Mouse (Mus musculus) 3134 (cell line): Measurements from ENCODE around the gene Zfp655.
A peak's percentile ranks its signal among the peaks of the same experiment; 100 is the strongest.
"Not testable (repeated sequence)": the region's sequence is repeated elsewhere in the genome, so short reads cannot be mapped to it uniquely, and the experiment has no call there.

Experiments used
- DNase-seq: peaks from one replicate; pipeline ENCODE4 v3.0.0-alpha.2; 2011; ENCODE audit warnings: low spot score; ENCODE audit not compliant: insufficient read length; ENCODE audit errors: extremely low read depth

Gene Zfp655

DNA sequence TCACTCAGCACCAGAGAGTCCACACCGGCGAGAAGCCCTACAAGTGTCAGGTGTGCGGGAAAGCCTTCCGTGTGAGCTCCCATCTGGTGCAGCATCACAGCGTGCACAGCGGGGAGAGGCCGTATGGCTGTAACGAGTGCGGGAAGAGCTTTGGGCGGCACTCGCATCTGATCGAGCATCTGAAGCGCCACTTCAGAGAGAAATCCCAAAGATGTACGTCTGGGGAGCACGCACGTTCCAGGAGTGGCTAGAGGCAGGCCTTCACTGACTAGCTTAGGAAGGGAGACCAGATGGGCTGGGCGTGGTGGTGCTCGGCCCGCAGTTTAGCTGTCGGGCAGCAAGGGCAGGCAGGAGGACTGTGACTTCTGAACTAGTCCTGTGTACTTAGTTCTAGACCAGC lies 12.8 kb upstream of the Zfp655 start:
- no peak for DNase-seq

- DNase-seq = no peak
These were observed 11.5 kb upstream of the Zfp655 start for GRCm38 (mm10) chr5:145219981-145220380.

- DNase-seq = no peak
These were observed 8.7 kb upstream of the Zfp655 start for GRCm38 (mm10) chr5:145222840-145223239.

- no peak for DNase-seq
These were observed 8.1 kb upstream of the Zfp655 start for GRCm38 (mm10) chr5:145223395-145223794.

DNA sequence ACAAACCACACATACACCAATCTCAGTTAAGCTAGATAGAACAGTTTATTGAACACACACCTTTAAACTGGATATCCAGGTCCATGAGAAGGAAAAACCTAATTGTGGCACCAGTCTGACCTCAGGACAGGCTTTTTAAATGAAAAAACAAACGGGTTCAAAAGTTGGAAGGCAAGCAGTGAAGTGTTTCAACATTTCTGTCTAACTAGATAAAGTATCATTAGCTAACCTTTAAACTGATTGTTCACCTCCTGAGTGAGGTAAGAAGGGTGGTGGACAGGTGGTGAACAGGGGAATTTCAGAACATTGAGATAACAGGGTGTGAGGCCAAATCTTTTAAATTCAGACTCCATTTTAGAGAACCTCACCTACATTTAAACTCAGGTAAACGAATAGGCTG lies 5.1 kb upstream of the Zfp655 start:
- DNase-seq = no peak

DNA sequence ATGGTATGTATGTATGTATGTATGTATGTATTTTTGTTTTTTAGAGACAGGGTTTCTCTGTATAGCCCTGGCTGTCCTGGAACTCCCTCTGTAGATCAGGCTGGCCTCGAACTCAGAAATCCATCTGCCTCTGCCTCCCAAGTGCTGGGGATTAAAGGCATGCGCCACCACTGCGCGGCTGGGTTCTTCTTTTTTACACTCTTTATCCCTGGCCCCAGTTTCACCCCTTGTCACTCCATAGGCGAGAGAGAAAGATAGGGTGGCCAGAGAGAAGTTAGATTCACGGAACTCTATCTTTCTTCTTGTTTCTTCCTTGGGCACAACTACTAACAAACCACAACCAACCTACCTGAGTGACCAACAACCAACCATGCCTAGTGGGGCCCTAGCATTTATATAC lies 2.2 kb upstream of the Zfp655 start:
- not testable (repeated sequence) for DNase-seq

DNA sequence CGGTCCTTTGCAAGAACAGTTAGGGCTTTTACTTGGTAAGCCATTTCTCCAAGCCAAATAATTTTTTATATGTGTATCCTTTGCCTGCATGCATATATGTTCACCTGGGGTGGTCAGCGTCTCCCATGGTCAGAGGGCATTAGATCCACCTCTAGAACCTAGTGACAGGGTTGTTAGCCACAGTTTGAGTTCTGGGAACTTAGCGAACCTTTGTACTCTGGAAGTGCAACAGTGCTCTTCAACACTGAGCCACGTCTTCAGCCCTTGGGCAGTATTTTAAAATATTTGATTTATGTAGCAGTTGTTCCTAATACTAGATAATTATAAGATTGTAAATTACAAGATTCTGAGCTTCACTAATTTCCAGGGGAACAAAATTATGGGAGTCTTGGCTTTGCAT lies 874 bp upstream of the Zfp655 start:
- no peak for DNase-seq

GRCm38 (mm10) chr5:145231893-145232411 lies 437 bp downstream of the Zfp655 start:
- DNase-seq = no peak

- no peak for DNase-seq
These were observed 3.1 kb downstream of the Zfp655 start for GRCm38 (mm10) chr5:145234636-145235035.

- no peak for DNase-seq
These were observed 18.0 kb downstream of the Zfp655 start for GRCm38 (mm10) chr5:145249520-145249919.

DNA sequence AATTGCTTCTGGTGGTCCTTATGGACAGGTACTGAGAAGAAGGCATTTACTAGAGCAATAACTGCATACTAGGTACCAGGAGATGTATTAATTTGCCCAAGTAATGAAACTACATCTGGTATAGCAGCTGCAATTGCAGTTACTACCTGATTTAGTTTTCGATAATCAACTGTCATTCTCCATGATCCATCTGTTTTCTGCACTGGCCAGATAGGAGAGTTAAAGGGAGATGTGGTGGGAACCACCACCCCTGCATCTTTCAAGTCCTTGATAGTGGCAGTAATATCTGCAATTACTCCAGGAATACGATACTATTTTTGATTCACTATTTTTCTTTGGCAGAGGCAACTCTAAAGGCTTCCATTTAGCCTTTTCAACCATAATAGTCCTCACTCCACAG lies 42.1 kb downstream of the Zfp655 start:
- not testable (repeated sequence) for DNase-seq

- DNase-seq = no peak
These were observed 48.4 kb downstream of the Zfp655 start for GRCm38 (mm10) chr5:145279948-145280347.

- peak; percentile 95 for DNase-seq
These were observed 49.0 kb downstream of the Zfp655 start, which contains the start of gene Zscan25 for GRCm38 (mm10) chr5:145280371-145281143. Gene Zscan25 (plus strand): TSS chr5:145280500.

GRCm38 (mm10) chr5:145288382-145288781 lies 56.9 kb downstream of the Zfp655 start:
- no peak for DNase-seq

DNA sequence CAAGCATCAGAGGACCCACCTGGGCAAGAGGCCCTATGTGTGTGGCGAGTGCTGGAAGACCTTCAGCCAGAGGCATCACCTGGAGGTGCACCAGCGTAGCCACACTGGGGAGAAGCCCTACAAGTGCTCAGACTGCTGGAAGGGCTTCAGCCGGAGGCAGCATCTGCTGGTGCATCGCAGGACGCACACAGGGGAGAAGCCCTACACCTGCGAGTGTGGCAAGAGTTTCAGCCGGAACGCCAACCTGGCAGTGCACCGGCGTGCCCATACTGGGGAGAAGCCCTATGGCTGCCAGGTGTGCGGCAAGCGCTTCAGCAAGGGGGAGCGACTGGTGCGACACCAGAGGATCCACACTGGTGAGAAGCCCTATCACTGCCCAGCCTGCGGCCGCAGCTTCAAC lies 59.2 kb downstream of the Zfp655 start:
- DNase-seq = no peak

DNA sequence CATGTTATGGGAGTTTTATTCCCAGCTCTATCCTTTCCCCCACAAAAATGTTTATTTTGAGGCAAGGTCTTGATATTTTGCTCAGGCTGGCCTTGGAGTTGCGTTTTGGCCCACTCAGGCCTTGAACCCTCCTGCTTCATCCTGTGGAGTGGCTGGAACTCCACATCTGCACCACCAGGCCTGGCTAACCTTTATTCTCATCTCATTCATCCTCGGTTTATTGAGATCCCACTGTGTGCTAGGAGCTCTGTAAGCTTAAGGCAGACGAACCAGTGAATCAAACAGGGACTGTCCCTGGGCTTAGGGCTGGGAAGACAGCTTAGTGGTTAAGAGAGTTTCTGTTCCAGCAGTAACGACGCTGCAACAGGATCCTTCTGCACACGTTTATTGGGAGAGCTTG lies 60.9 kb downstream of the Zfp655 start:
- no peak for DNase-seq
